Mouse (Mus musculus): ENCODE measurements around the gene Vmn2r43. TPM values are rescaled to one million over a fixed set of nuclear protein-coding genes. Genes with fewer than 3 reads are reported as not detected.

Gene Vmn2r43
- not detected in 2 replicates for polyA plus RNA-seq (2015; fragmentation: Nextera tagmentation; extraction: Ambion mirVana)

GRCm38 (mm10) chr7:8260499-8260898 is at the start of gene Vmn2r43:
TSS of gene Vmn2r43 (minus strand) at chr7:8260599.

GRCm38 (mm10) chr7:8200220-8200619 is 60.2 kb downstream of the Vmn2r43 start, which contains the start of gene Vmn2r42:
TSS of gene Vmn2r42 (minus strand) at chr7:8200320.

Other genes starting within 250 kb of the Vmn2r43 start
- gene Vmn2r41, start 98.9 kb downstream of the Vmn2r43 start, polyA plus RNA-seq (2015; fragmentation: Nextera tagmentation; extraction: Ambion mirVana) = not detected in 2 replicates
- gene Vmn2r42, start 60.3 kb downstream of the Vmn2r43 start, polyA plus RNA-seq (2015; fragmentation: Nextera tagmentation; extraction: Ambion mirVana) = not detected in 2 replicates
- not detected in 2 replicates for gene Vmn2r44, start 122.7 kb upstream of the Vmn2r43 start, polyA plus RNA-seq (2015; fragmentation: Nextera tagmentation; extraction: Ambion mirVana)
- gene Vmn2r45, start 228.5 kb upstream of the Vmn2r43 start, polyA plus RNA-seq (2015; fragmentation: Nextera tagmentation; extraction: Ambion mirVana) = not detected in 2 replicates

All from skeletal muscle tissue, postnatal 0 days (tissue).